In the genomic region with DNA sequence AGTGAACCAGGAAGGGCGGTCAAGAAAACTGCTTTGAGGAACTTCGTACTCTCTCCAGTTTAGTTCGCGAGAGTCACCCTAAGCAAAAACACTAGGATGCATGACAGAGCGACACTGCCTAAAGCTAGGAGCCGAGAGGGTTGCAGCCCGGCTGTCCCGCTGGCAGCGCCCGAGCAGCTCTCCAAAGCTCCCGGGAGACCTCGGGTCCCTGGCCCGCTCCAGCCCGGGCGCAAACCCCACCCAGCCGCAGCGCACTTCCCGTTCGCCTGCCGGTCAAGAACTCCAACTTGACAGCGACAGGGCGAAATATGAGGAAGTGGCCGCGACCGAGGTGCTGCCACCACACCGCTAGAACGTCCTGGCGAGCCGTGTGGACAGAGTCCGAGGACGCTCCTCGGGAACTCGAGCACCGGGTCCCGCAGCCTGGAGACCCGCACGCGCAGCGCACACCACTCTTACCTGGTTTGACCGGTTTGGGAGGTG, we compare ENCODE assay signal across 8 mouse cellular contexts. TPM values are rescaled to one million over a fixed set of nuclear protein-coding genes. Genes with fewer than 3 reads are reported as not detected.
DNase-seq lines count a peak whose midpoint lies in the region; ATAC-seq and TF ChIP-seq lines count a peak whose summit lies in the region.

No protein-coding gene starts in this region.

- H3K4me2 ChIP-seq in embryonic facial prominence, embryonic 14.5 days (ENCODE audit: low read depth, low read length) = peak overlapping the region; percentile 70
- peak overlapping the region; percentile 77 for H3K4me2 ChIP-seq in heart, embryonic 11.5 days
- peak overlapping the region; percentile 80 for H3K4me2 ChIP-seq in liver, embryonic 11.5 days
- peak overlapping the region; percentile 97 for H3K4me2 ChIP-seq in midbrain, postnatal 0 days (ENCODE audit: low read depth, low read length, poor library complexity, severe bottlenecking)
- H3K4me2 ChIP-seq in stomach, embryonic 15.5 days = peak overlapping the region; percentile 76

- no peaks in the 10 kb centered on the region for H3K9me3 ChIP-seq in embryonic facial prominence, embryonic 14.5 days (ENCODE audit: control insufficient read depth, low read length)
- no peaks in the 10 kb centered on the region for H3K9me3 ChIP-seq in heart, embryonic 11.5 days (replicated peaks; ENCODE audit: control insufficient read depth, low read length)
- H3K9me3 ChIP-seq in liver, embryonic 11.5 days (ENCODE audit: control insufficient read depth, low read length) = no peaks in the 10 kb centered on the region
- H3K9me3 ChIP-seq in midbrain, postnatal 0 days (ENCODE audit: low read length) = no peaks in the 10 kb centered on the region
- H3K9me3 ChIP-seq in stomach, embryonic 15.5 days = no peaks in the 10 kb centered on the region

- WGBS in cerebellum, adult 2 months = 1% methylated on average over 40 of the region's 40 CpGs
- WGBS in embryonic facial prominence, embryonic 14.5 days = under 1% methylated on average over 36 of the region's 40 CpGs
- WGBS in heart, embryonic 11.5 days (ENCODE audit: insufficient replicate concordance) = under 1% methylated on average over 40 of the region's 40 CpGs
- under 1% methylated on average over 40 of the region's 40 CpGs for WGBS in liver, embryonic 11.5 days
- WGBS in midbrain, postnatal 0 days = under 1% methylated on average over 40 of the region's 40 CpGs
- WGBS in stomach, embryonic 15.5 days = under 1% methylated on average over 39 of the region's 40 CpGs

- TF ChIP-seq CTCF in cerebellum, adult 2 months (IDR thresholded peaks at IDR 0.05; ENCODE audit: borderline replicate concordance, insufficient read depth, low read depth, low read length) = no peak
- no peak for TF ChIP-seq CTCF in midbrain, postnatal 0 days (IDR thresholded peaks at IDR 0.05)

- H3K27me3 ChIP-seq in cerebellum, adult 2 months (ENCODE audit: control insufficient read depth, insufficient read depth, low read length) = no peaks in the 10 kb centered on the region
- H3K27me3 ChIP-seq in embryonic facial prominence, embryonic 14.5 days (replicated peaks; ENCODE audit: control insufficient read depth, insufficient read depth, low read length) = no peaks in the 10 kb centered on the region
- 0 out of 2 replicates have a peak, but pooled peaks cover 2% of the 10 kb centered on the region for H3K27me3 ChIP-seq in heart, embryonic 11.5 days (ENCODE audit: control insufficient read depth, insufficient read depth, low read length)
- H3K27me3 ChIP-seq in liver, embryonic 11.5 days (replicated peaks; ENCODE audit: control insufficient read depth, insufficient read depth, low read length) = no peaks in the 10 kb centered on the region
- no peaks in the 10 kb centered on the region; the same call in 1 of the 2 replicates for H3K27me3 ChIP-seq in midbrain, postnatal 0 days (ENCODE audit: insufficient read depth, low read length)
- no peaks in the 10 kb centered on the region for H3K27me3 ChIP-seq in stomach, embryonic 15.5 days (replicated peaks)

- peak overlapping the region; percentile 71 for H3K4me3 ChIP-seq in cerebellum, adult 2 months (replicated peaks; ENCODE audit: insufficient read depth, low read depth, low read length)
- H3K4me3 ChIP-seq in embryonic facial prominence, embryonic 14.5 days (ENCODE audit: low read depth, low read length) = peak overlapping the region; percentile 91
- peak overlapping the region; percentile 80 for H3K4me3 ChIP-seq in heart, embryonic 11.5 days (ENCODE audit: low read depth, low read length)
- H3K4me3 ChIP-seq in liver, embryonic 11.5 days (ENCODE audit: low read depth, low read length) = peak overlapping the region; percentile 84
- peak overlapping the region; percentile 75 for H3K4me3 ChIP-seq in midbrain, postnatal 0 days (ENCODE audit: low read depth, low read length)
- peak overlapping the region; percentile 95 for H3K4me3 ChIP-seq in stomach, embryonic 15.5 days (replicated peaks)

- H3K4me1 ChIP-seq in cerebellum, adult 2 months (ENCODE audit: control insufficient read depth, insufficient read depth, low read length) = no peaks in the 10 kb centered on the region
- H3K4me1 ChIP-seq in embryonic facial prominence, embryonic 14.5 days (ENCODE audit: control insufficient read depth, insufficient read depth, low read length) = peaks cover 12% of the 10 kb centered on the region; the same call in 1 of the 2 replicates
- no peaks in the 10 kb centered on the region for H3K4me1 ChIP-seq in heart, embryonic 11.5 days (ENCODE audit: control insufficient read depth, insufficient read depth, low read length)
- H3K4me1 ChIP-seq in liver, embryonic 11.5 days (replicated peaks; ENCODE audit: control insufficient read depth, insufficient read depth, low read length) = peaks cover 14% of the 10 kb centered on the region
- H3K4me1 ChIP-seq in midbrain, postnatal 0 days (ENCODE audit: insufficient read depth, low read length) = no peaks in the 10 kb centered on the region
- H3K4me1 ChIP-seq in stomach, embryonic 15.5 days = peaks cover 7% of the 10 kb centered on the region; the same call in 1 of the 2 replicates

- H3K36me3 ChIP-seq in embryonic facial prominence, embryonic 14.5 days (ENCODE audit: control insufficient read depth, insufficient read depth, low read length) = no peaks in the 10 kb centered on the region
- H3K36me3 ChIP-seq in heart, embryonic 11.5 days (ENCODE audit: control insufficient read depth, insufficient read depth, low read length) = no peaks in the 10 kb centered on the region
- no peaks in the 10 kb centered on the region for H3K36me3 ChIP-seq in liver, embryonic 11.5 days (ENCODE audit: control insufficient read depth, insufficient read depth, low read length)
- H3K36me3 ChIP-seq in midbrain, postnatal 0 days (ENCODE audit: insufficient read depth, low read length) = no peaks in the 10 kb centered on the region
- no peaks in the 10 kb centered on the region for H3K36me3 ChIP-seq in stomach, embryonic 15.5 days

- no peak for DNase-seq in cerebellum, adult 2 months
- DNase-seq in cerebellum, adult 9-11 months = no peak
- peak; percentile 54 for DNase-seq in embryonic facial prominence, embryonic 14.5 days (ENCODE audit: low spot score)
- DNase-seq in kidney, adult 9 months = peak; percentile 65
- DNase-seq in liver, embryonic 11.5 days (ENCODE audit: low spot score) = peak; percentile 76
- peak; percentile 29 for DNase-seq in midbrain, postnatal 0 days (ENCODE audit: low spot score)

- TF ChIP-seq POLR2A in cerebellum, adult 2 months (IDR thresholded peaks at IDR 0.05; ENCODE audit: borderline replicate concordance, insufficient read depth, low read length) = no peak

- ATAC-seq in embryonic facial prominence, embryonic 14.5 days (ENCODE audit: low read depth) = peak; percentile 55
- peak; percentile 72 for ATAC-seq in heart, embryonic 11.5 days (replicated peaks; ENCODE audit: insufficient number of reproducible peaks, low FRiP score, low TSS enrichment)
- ATAC-seq in liver, embryonic 11.5 days (replicated peaks; ENCODE audit: low FRiP score) = peak; percentile 66
- ATAC-seq in midbrain, postnatal 0 days (ENCODE audit: low FRiP score) = peak; percentile 59
- ATAC-seq in stomach, embryonic 15.5 days (ENCODE audit: insufficient read depth, low FRiP score, low read depth) = peak; percentile 65

- H3K9ac ChIP-seq in embryonic facial prominence, embryonic 14.5 days (ENCODE audit: low read depth, low read length) = peak overlapping the region; percentile 74
- peak overlapping the region; percentile 82 for H3K9ac ChIP-seq in heart, embryonic 11.5 days (ENCODE audit: low read depth, low read length)
- H3K9ac ChIP-seq in liver, embryonic 11.5 days (ENCODE audit: low read depth, low read length) = peak overlapping the region; percentile 75
- peak overlapping the region; percentile 54 for H3K9ac ChIP-seq in midbrain, postnatal 0 days (replicated peaks; ENCODE audit: low read length, poor library complexity, severe bottlenecking)
- H3K9ac ChIP-seq in stomach, embryonic 15.5 days = peak overlapping the region; percentile 68

- H3K27ac ChIP-seq in cerebellum, adult 2 months (ENCODE audit: insufficient read depth, low read length) = no peak overlapping the region
- H3K27ac ChIP-seq in embryonic facial prominence, embryonic 14.5 days (replicated peaks; ENCODE audit: low read depth, low read length) = peak overlapping the region; percentile 77
- H3K27ac ChIP-seq in heart, embryonic 11.5 days (ENCODE audit: low read depth, low read length) = peak overlapping the region; percentile 70
- H3K27ac ChIP-seq in liver, embryonic 11.5 days (ENCODE audit: low read depth, low read length) = peak overlapping the region; percentile 74
- H3K27ac ChIP-seq in midbrain, postnatal 0 days (ENCODE audit: low read depth, low read length) = peak overlapping the region; percentile 59; the same call in 1 of the 2 replicates
- peak overlapping the region; percentile 95 for H3K27ac ChIP-seq in stomach, embryonic 15.5 days

RNA-seq across cellular contexts. Expression of gene Ostf1, which starts 0.4 kb away (rescaled TPM):
- polyA plus RNA-seq in cerebellum, adult 2 months (2012; rRNA removed) = 26.4 and 29.0 TPM in 2 replicates
- polyA plus RNA-seq in embryonic facial prominence, embryonic 14.5 days (2014; fragmentation: Nextera tagmentation; extraction: Ambion mirVana) = 105 and 116 TPM in 2 replicates
- polyA plus RNA-seq in heart, embryonic 11.5 days (2014; fragmentation: Nextera tagmentation; extraction: Ambion mirVana) = 60.2 and 65.4 TPM in 2 replicates
- 86.8 and 92.2 TPM in 2 replicates for polyA plus RNA-seq in liver, embryonic 11.5 days (2014; fragmentation: Nextera tagmentation; extraction: Ambion mirVana)
- 17.7 and 22.7 TPM in 2 replicates for total RNA-seq in midbrain, postnatal 0 days (2014; rRNA removed)
- polyA plus RNA-seq in midbrain, postnatal 0 days (2015; fragmentation: Nextera tagmentation; extraction: Ambion mirVana) = 32.8 and 37.6 TPM in 2 replicates
- polyA plus RNA-seq in stomach, embryonic 15.5 days (2015; fragmentation: Nextera tagmentation; extraction: Ambion mirVana) = 95.9 and 97.4 TPM in 2 replicates

RNA-seq across cellular contexts. Expression of gene Nmrk1, which starts 0.5 kb away (rescaled TPM):
- polyA plus RNA-seq in cerebellum, adult 2 months (2012; rRNA removed) = 10.7 and 10.8 TPM in 2 replicates
- polyA plus RNA-seq in embryonic facial prominence, embryonic 14.5 days (2014; fragmentation: Nextera tagmentation; extraction: Ambion mirVana) = 8.6 and 9.8 TPM in 2 replicates
- 6.0 and 7.6 TPM in 2 replicates for polyA plus RNA-seq in heart, embryonic 11.5 days (2014; fragmentation: Nextera tagmentation; extraction: Ambion mirVana)
- 12.4 and 12.5 TPM in 2 replicates for polyA plus RNA-seq in liver, embryonic 11.5 days (2014; fragmentation: Nextera tagmentation; extraction: Ambion mirVana)
- 3.4 and 3.9 TPM in 2 replicates for total RNA-seq in midbrain, postnatal 0 days (2014; rRNA removed)
- polyA plus RNA-seq in midbrain, postnatal 0 days (2015; fragmentation: Nextera tagmentation; extraction: Ambion mirVana) = 3.9 and 4.3 TPM in 2 replicates
- polyA plus RNA-seq in stomach, embryonic 15.5 days (2015; fragmentation: Nextera tagmentation; extraction: Ambion mirVana) = 13.4 and 14.6 TPM in 2 replicates

RNA-seq across cellular contexts. Expression of gene Carnmt1, which starts 39.4 kb away (rescaled TPM):
- polyA plus RNA-seq in cerebellum, adult 2 months (2012; rRNA removed) = 7.7 and 8.2 TPM in 2 replicates
- polyA plus RNA-seq in embryonic facial prominence, embryonic 14.5 days (2014; fragmentation: Nextera tagmentation; extraction: Ambion mirVana) = 37.5 and 40.2 TPM in 2 replicates
- 21.7 and 26.5 TPM in 2 replicates for polyA plus RNA-seq in heart, embryonic 11.5 days (2014; fragmentation: Nextera tagmentation; extraction: Ambion mirVana)
- polyA plus RNA-seq in liver, embryonic 11.5 days (2014; fragmentation: Nextera tagmentation; extraction: Ambion mirVana) = 44.7 and 45.1 TPM in 2 replicates
- 8.2 and 10.7 TPM in 2 replicates for total RNA-seq in midbrain, postnatal 0 days (2014; rRNA removed)
- polyA plus RNA-seq in midbrain, postnatal 0 days (2015; fragmentation: Nextera tagmentation; extraction: Ambion mirVana) = 9.8 and 11.5 TPM in 2 replicates
- polyA plus RNA-seq in stomach, embryonic 15.5 days (2015; fragmentation: Nextera tagmentation; extraction: Ambion mirVana) = 24.0 and 26.9 TPM in 2 replicates

Comparison
In these comparisons a context has a peak if more than half of its experiments do, and no peak if none do; other contexts are left out.
1. DNase-seq: peak in embryonic facial prominence, embryonic 14.5 days (single experiment), kidney, adult 9 months (single experiment), liver, embryonic 11.5 days (single experiment) and midbrain, postnatal 0 days (single experiment); none in cerebellum, adult 2 months (0 of 2) and cerebellum, adult 9-11 months (single experiment).
2. Peak in every context shown above with its lines, with median percentiles within 50 percentile points of each other: H3K4me3 ChIP-seq, ATAC-seq, H3K4me2 ChIP-seq and H3K9ac ChIP-seq.